Mouse (Mus musculus) spleen, embryonic (tissue): ENCODE data around the gene Gm27029.

Source experiments
- CTCF ChIA-PET: fragments of 350-600 bp; sonication (Branson Sonifier 250); formaldehyde crosslinking; loops from one replicate; lab custom pipeline; 2022; lab: Charles Lee

Gm27029 gene

GRCm38 (mm10) chr11:101424925-101425813 lies 573 bp upstream of the Gm27029 start, which contains the start of the genes Rundc1 and Ptges3l:
Rundc1 (plus strand) TSS chr11:101425085.
Ptges3l (minus strand) TSS chr11:101425333.
- CTCF ChIA-PET: interaction anchor here (0.6 to 1.1 kb wide), 2 partner anchors 9 to 169 kb away, joined by 3 to 4 read pairs; no protein-coding TSS in a partner anchor

GRCm38 (mm10) chr11:101420148-101420547 lies 4.4 kb downstream of the Gm27029 start:
- CTCF ChIA-PET: no interaction called here

DNA sequence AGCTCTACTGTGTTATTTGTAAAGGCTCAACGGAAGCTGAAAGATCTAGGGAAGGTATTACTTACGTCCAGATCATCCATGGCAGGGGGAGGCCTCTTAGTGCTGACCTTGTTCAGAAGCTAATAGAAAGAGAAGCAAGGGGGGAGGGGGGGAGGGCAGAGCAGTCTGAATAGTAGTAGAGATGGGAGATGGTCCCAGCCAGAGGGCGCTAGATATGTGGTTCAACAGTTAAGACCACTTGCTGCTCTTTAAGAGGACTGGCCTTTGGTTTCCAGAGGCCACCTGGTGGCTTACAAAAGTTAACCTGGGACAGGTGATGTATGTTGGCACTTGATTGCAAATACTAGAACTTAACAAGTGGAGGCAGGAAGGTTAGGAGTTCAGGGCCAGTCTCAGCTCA lies 5.0 kb downstream of the Gm27029 start:
- CTCF ChIA-PET: no interaction called here

DNA sequence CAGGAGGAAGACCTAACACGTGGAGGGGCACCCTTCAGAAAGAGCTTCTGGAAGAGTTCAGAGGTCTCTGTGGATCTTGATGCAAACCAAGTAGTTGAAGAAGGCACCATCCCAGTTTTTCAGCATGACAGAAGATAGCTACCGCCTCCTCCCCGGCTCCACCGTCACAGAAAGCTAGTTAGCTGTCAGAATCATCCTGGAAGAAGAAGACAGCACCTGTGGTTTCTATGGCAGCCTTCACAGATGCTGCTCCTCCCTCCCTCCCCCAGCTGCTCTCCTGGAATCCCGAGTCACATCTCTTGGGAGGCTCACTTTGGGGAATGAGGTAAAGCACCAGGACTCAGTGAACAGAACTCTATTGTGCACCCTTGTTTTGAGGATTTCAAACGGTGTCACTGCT lies 5.6 kb downstream of the Gm27029 start:
- CTCF ChIA-PET: no interaction called here

- CTCF ChIA-PET: no interaction called here
Observed at GRCm38 (mm10) chr11:101417101-101417855, 7.3 kb downstream of the Gm27029 start, which contains the start of gene Aarsd1. Aarsd1 (minus strand) TSS chr11:101417615.

- CTCF ChIA-PET: interaction anchor here (0.6 to 0.7 kb wide), 2 partner anchors 24 to 98 kb away, joined by 3 read pairs; no protein-coding TSS in a partner anchor
Observed at GRCm38 (mm10) chr11:101416433-101417100, 8.0 kb downstream of the Gm27029 start.

GRCm38 (mm10) chr11:101415306-101415705 lies 9.3 kb downstream of the Gm27029 start:
- CTCF ChIA-PET: no interaction called here

- CTCF ChIA-PET: interaction anchor here (0.6 kb wide), 1 partner anchor 14 kb away, joined by 6 read pairs; no protein-coding TSS in a partner anchor
Observed at GRCm38 (mm10) chr11:101395110-101395509, 29.5 kb downstream of the Gm27029 start.

DNA sequence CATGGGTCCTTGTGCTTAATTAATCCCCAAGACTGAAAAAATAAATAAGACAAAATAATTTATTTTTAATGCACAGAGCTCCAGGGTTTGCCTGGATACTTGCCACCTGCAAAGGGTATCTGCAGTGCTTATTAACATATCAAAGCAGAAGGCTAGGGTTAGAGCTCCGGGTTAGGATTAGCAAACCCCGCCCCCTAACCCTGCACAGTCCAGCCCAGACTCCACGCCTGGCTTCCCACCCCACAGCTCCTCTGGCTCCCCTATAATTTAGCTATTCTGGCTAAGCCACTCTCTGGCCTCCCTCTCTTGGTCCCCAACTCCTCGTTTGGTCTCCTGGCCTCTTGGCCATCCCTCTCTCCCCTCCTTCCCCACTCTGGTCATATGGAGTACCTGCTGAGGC lies 42.8 kb downstream of the Gm27029 start:
- CTCF ChIA-PET: interaction anchor here (0.5 kb wide), 1 partner anchor 1076 kb away, joined by 3 read pairs; no protein-coding TSS in a partner anchor

DNA sequence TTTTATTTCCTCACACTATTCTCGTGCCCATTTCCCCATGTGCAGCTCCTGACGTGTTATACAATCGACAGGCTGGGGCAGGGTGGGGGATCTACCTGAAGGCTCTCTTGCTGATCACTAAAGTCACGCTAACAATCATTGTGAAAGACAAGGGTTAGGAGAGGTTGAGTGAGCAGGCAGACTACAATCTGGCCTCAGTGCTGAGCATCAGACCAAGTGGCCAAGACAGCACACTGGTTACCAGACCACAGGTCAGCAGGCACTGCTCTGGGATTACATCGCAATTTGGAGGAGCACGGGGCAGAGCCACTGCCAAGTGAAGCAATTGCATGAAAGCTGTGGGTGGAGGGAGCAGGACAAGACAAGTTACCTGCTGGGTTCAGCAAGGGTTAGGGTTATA lies 45.7 kb downstream of the Gm27029 start:
- CTCF ChIA-PET: no interaction called here

DNA sequence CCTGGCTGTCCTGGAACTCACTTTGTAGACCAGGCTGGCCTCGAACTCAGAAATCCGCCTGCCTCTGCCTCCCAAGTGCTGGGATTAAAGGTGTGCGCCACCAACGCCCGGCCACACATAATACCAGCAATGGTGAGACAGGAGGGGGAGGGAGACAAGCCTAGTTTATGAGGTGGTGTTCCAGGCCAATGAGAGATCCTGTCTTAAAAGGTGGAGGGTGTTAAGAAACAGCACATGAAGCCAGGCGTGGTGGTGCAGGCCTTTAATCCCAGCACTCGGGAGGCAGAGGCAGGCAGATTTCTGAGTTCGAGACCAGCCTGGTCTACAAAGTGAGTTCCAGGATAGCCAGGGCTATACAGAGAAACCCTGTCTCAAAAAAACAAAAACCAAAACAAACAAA lies 46.4 kb downstream of the Gm27029 start:
- CTCF ChIA-PET: interaction anchor here (0.6 kb wide), 1 partner anchor 787 kb away, joined by 7 read pairs; no protein-coding TSS in a partner anchor

DNA sequence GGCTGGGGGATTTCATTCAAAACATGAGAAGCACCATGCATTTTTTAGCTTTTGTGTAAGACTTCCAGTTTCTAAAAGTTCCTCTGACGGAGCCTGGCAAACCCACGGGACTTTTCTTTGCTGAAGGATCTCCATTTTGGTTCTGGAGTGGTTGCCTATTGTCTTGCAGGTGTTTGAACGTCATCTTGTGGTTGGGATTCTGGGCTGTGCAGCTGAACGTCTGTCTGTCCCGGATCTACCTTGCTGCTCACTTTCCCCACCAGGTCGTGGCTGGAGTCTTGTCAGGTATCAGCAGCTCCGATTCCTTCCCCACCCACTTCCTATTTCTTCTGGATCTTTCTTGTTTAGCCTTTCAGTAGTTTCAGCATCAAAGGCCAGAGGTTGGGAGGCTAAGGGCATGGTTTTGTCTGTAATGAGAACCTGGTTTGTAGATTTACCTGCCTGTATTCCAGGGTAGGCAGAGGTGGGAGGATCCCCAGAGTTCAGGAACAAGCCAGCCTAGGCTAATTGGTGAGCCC lies 50.1 kb downstream of the Gm27029 start:
- CTCF ChIA-PET: no interaction called here

DNA sequence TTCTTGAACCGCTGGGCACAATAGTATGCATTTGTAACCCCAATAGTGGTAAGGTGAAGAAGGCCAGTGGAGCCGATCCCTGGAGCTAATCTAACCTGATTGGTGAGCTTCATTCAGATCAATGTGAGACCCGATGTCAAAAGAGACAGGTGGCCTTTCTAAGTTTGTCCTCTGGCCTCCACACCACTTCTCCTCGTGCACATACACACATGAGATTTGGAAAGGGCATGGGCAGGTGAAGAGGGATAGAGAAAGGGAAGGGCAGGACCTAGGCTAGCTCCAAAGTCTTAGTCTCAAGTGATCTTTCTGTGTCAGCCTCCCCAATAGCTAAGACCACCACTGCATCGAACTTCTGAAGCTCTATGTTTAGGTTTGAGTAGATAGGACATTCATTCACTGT lies 54.5 kb downstream of the Gm27029 start:
- CTCF ChIA-PET: no interaction called here

DNA sequence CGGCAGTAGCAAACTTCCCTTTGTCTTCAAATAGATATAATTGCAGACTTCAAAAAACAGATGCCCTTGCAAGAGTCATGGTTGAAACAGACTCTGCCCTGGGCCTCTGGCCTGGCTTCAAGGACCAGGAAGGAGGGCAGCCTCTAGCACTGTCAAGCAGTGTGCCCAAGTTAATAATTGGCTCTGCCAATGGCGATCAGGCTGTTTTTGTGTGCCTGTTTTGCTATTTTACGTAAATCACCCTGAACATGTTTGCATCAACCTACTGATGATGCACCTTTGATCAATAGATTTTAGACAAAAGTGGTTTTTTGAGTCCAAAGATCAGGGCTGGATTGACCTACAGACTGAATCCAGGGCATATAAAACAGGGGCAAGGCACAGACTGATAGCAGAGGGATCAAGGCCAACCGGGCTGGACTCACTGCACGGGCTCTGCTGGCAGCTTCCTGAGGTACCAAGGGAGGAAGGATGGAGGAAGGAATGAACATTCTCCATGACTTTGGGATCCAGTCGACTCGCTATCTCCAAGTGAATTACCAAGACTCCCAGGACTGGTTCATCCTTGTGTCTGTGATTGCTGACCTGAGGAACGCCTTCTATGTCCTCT lies 57.2 kb downstream of the Gm27029 start, which contains the start of gene G6pc:
G6pc (plus strand) TSS at position 236 of the 610 bp plus-strand sequence.
- CTCF ChIA-PET: no interaction called here

DNA sequence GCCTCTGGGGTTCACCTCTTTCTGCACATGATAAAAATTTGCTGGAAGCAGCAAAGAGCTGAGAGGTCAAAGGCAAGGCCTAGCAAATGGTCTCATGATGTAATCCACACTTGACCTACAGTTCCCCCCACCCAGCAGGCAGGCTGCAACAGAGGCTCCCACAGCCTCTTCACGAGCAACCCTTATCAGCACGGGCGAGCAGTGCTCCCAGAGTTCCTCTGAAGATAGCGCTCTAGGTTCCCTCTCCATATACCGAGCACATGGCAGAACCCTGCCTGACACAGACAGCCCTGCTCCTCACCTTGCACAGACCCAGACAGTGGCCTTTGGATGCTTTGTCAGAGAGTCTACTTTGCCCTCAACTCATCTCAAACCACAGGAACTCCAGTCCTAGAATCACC lies 60.1 kb downstream of the Gm27029 start:
- CTCF ChIA-PET: interaction anchor here (0.6 kb wide), 1 partner anchor 356 kb away, joined by 16 read pairs; no protein-coding TSS in a partner anchor

DNA sequence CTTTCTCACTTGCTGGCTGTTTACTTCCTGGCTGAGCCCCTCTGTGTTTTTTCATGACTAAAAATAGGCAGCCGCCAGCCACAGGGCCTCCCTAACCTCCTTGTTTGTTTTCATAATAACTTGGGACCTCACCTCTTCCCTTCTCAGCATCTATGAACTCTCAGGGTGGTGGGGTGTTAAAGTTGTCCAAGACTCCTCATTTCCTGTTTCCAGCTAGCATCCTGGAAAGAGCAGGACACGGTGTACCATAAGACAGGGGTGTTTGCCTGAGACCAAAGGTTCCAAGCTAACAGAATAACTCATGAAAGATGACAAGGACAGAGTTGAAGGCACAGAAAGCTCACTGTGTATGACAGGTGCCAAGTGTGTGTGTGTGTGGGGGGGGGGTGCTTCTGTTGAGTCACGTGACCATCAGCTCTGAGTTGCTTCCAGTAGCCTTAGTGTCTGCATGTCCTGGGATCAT lies 63.9 kb downstream of the Gm27029 start:
- CTCF ChIA-PET: interaction anchor here (0.6 kb wide), 1 partner anchor 469 kb away, joined by 3 read pairs; no protein-coding TSS in a partner anchor

DNA sequence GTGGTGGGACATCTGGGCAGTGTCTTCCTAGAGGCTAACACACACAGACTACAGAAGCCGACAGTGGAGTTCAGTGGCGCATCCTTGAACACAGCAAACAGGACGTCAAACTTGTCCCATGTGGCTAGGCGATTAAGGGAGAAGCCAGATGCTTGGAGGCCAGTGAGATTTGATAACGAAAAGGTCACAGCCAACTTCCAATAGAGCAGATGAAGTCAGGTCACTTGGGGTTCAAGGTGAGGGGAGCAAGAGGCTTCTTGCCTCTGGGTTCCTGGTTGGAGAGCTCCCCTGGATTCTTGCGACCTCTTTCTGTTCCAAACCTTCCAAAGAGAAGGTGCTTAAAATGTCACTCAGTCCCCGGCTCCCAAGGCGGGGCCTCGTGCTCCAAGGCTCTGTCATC lies 64.8 kb downstream of the Gm27029 start:
- CTCF ChIA-PET: no interaction called here

- CTCF ChIA-PET: no interaction called here
Observed at GRCm38 (mm10) chr11:101357505-101358182, 67.0 kb downstream of the Gm27029 start.
